Mouse (Mus musculus): Measurements from ENCODE around the gene Ank2. TPM values are rescaled to one million over a fixed set of nuclear protein-coding genes. Genes with fewer than 3 reads are reported as not detected.

Ank2 gene
- polyA plus RNA-seq, 1 experiment: 5.7 TPM

DNA sequence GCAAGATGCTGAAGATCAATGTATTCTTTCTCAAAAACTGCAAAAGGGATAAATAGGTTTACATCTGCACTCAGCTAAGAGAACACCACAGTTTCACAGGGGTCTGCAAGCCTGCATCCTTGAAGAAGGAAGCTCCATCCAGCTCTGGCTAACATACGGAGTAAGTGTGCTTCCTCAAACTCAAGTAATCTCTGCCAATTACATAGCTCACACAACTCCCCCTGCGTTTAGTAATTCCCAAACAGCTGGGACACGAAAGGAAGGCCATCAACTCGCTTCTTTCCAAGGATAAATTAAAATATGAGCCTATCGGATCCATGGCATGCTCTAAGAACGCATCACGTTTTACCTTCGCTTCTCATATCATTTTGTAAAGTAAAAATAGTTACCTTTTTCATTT is 137.3 kb downstream of the Ank2 start:
- Histone ChIP-seq H3K27me3 (replicated peaks; ENCODE audit: control insufficient read depth, insufficient read depth, low read length) (no peaks in the 10 kb centered on the region), H3K27ac (ENCODE audit: insufficient read depth, low read depth, low read length) (no peak overlapping the region), H3K4me3 (ENCODE audit: insufficient read depth, low read depth, low read length) (no peak overlapping the region), H3K4me1 (ENCODE audit: control insufficient read depth, insufficient read depth, low read length) (no peaks in the 10 kb centered on the region), H3K36me3 (ENCODE audit: control insufficient read depth, insufficient read depth, low read length) (no peaks in the 10 kb centered on the region)
- WGBS: 83% methylated on average over 8 of the region's 8 CpGs
- no peak for DNase-seq
- TF ChIP-seq CTCF (conservative IDR thresholded peaks at IDR 0.05; ENCODE audit: insufficient read depth, insufficient read length, low read depth, low read length) (no peak), POLR2A (IDR thresholded peaks at IDR 0.05; ENCODE audit: low read depth, low read length) (no peak)

GRCm38 (mm10) chr3:127361384-127361783 is 137.8 kb downstream of the Ank2 start:
- DNase-seq: no peak
- Histone ChIP-seq H3K4me1 (ENCODE audit: control insufficient read depth, insufficient read depth, low read length) (no peaks in the 10 kb centered on the region), H3K36me3 (ENCODE audit: control insufficient read depth, insufficient read depth, low read length) (no peaks in the 10 kb centered on the region), H3K4me3 (ENCODE audit: insufficient read depth, low read depth, low read length) (no peak overlapping the region), H3K27me3 (replicated peaks; ENCODE audit: control insufficient read depth, insufficient read depth, low read length) (no peaks in the 10 kb centered on the region), H3K27ac (ENCODE audit: insufficient read depth, low read depth, low read length) (no peak overlapping the region)
- WGBS: 62% methylated on average over 5 of the region's 5 CpGs
- no peak for TF ChIP-seq CTCF (conservative IDR thresholded peaks at IDR 0.05; ENCODE audit: insufficient read depth, insufficient read length, low read depth, low read length)
- TF ChIP-seq POLR2A (IDR thresholded peaks at IDR 0.05; ENCODE audit: low read depth, low read length): no peak

- Histone ChIP-seq H3K36me3 (ENCODE audit: control insufficient read depth, insufficient read depth, low read length) (no peaks in the 10 kb centered on the region), H3K4me3 (ENCODE audit: insufficient read depth, low read depth, low read length) (no peak overlapping the region), H3K27me3 (replicated peaks; ENCODE audit: control insufficient read depth, insufficient read depth, low read length) (no peaks in the 10 kb centered on the region), H3K4me1 (ENCODE audit: control insufficient read depth, insufficient read depth, low read length) (no peaks in the 10 kb centered on the region), H3K27ac (ENCODE audit: insufficient read depth, low read depth, low read length) (no peak overlapping the region)
- no peak for TF ChIP-seq POLR2A (IDR thresholded peaks at IDR 0.05; ENCODE audit: low read depth, low read length)
- TF ChIP-seq CTCF (conservative IDR thresholded peaks at IDR 0.05; ENCODE audit: insufficient read depth, insufficient read length, low read depth, low read length): no peak
- 38% methylated on average over 5 of the region's 5 CpGs for WGBS
- DNase-seq: peak; percentile 19
Measured at GRCm38 (mm10) chr3:127355252-127355651, 143.9 kb downstream of the Ank2 start.

DNA sequence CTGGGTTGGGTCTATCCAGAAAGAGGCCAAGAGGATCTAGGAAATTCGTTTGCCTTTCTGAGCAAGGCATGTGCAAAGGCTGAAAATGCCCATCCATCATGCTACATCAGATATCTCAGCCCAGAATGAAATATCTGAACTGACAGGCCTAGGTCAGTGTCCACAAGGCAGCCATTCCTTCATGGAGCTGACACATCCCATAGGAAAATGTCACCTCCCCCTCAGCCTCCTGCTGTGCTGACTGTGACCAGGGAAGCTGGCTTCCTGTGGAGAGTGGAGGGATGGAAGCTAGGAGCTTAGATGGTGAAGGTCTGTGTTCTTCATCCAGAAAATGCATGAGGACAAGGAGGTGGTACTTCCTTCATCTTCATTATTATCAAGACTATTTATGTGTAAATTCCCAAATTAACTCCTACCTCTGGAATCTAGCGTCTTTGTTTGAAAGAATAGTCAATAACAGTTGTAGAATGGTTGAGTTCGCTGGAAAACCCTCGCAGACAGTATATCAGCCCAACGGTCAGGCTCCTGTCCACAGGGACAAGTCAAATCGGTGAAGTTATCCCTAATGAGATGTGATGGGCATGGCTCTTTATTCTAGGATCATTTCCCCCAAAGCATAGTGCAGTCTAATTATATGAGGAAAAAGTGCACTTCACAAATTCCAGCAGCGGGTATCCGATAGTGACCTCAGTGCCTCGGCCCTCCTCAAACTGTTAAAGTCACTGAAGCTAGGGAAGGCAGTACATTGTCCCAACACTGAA is 148.4 kb downstream of the Ank2 start:
- H3K27me3 ChIP-seq (replicated peaks; ENCODE audit: control insufficient read depth, insufficient read depth, low read length): no peaks in the 10 kb centered on the region
- H3K4me1 ChIP-seq (ENCODE audit: control insufficient read depth, insufficient read depth, low read length): no peaks in the 10 kb centered on the region
- TF ChIP-seq CTCF (conservative IDR thresholded peaks at IDR 0.05; ENCODE audit: insufficient read depth, insufficient read length, low read depth, low read length) (no peak), POLR2A (IDR thresholded peaks at IDR 0.05; ENCODE audit: low read depth, low read length) (no peak)
- WGBS: 86% methylated on average over 9 of the region's 9 CpGs
- H3K36me3 ChIP-seq (ENCODE audit: control insufficient read depth, insufficient read depth, low read length): no peaks in the 10 kb centered on the region
- H3K4me3 ChIP-seq (ENCODE audit: insufficient read depth, low read depth, low read length): no peak overlapping the region
- H3K27ac ChIP-seq (ENCODE audit: insufficient read depth, low read depth, low read length): no peak overlapping the region
- no peak for DNase-seq

- no peaks in the 10 kb centered on the region for H3K27me3 ChIP-seq (replicated peaks; ENCODE audit: control insufficient read depth, insufficient read depth, low read length)
- TF ChIP-seq CTCF (conservative IDR thresholded peaks at IDR 0.05; ENCODE audit: insufficient read depth, insufficient read length, low read depth, low read length) (no peak), POLR2A (IDR thresholded peaks at IDR 0.05; ENCODE audit: low read depth, low read length) (no peak)
- H3K27ac ChIP-seq (ENCODE audit: insufficient read depth, low read depth, low read length): no peak overlapping the region
- WGBS: 71% methylated on average over 7 of the region's 7 CpGs
- H3K36me3 ChIP-seq (ENCODE audit: control insufficient read depth, insufficient read depth, low read length): no peaks in the 10 kb centered on the region
- DNase-seq: no peak
- H3K4me1 ChIP-seq (ENCODE audit: control insufficient read depth, insufficient read depth, low read length): no peaks in the 10 kb centered on the region
- no peak overlapping the region for H3K4me3 ChIP-seq (ENCODE audit: insufficient read depth, low read depth, low read length)
Measured at GRCm38 (mm10) chr3:127348926-127349325, 150.2 kb downstream of the Ank2 start.

GRCm38 (mm10) chr3:127345860-127346459 is 153.2 kb downstream of the Ank2 start:
- no peak for TF ChIP-seq CTCF (conservative IDR thresholded peaks at IDR 0.05; ENCODE audit: insufficient read depth, insufficient read length, low read depth, low read length)
- TF ChIP-seq POLR2A (IDR thresholded peaks at IDR 0.05; ENCODE audit: low read depth, low read length): no peak
- Histone ChIP-seq H3K4me3 (ENCODE audit: insufficient read depth, low read depth, low read length) (no peak overlapping the region), H3K4me1 (ENCODE audit: control insufficient read depth, insufficient read depth, low read length) (no peaks in the 10 kb centered on the region), H3K27ac (ENCODE audit: insufficient read depth, low read depth, low read length) (no peak overlapping the region), H3K27me3 (replicated peaks; ENCODE audit: control insufficient read depth, insufficient read depth, low read length) (no peaks in the 10 kb centered on the region), H3K36me3 (ENCODE audit: control insufficient read depth, insufficient read depth, low read length) (no peaks in the 10 kb centered on the region)
- WGBS: 73% methylated on average over 8 of the region's 8 CpGs
- DNase-seq: no peak

DNA sequence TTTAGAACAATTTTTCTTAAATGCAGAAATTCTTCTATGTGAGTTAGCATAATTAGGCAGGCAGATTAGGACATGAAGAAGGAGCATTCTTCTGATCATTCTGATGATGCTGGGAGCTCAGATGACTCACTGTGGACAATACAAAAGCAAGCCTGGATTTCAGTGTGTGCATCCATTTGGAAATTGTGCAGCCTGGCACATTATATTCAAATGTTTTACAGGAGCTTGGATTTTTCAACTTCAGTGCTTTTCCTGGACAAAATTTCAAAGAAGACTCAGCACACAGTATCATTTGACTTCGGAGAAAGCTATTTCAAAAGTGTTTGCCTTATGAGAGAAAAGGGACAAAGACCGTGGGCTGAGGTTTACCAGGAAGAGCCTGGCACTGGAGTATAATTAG is 157.8 kb downstream of the Ank2 start:
- no peak overlapping the region for H3K4me3 ChIP-seq (ENCODE audit: insufficient read depth, low read depth, low read length)
- 67% methylated on average over 2 of the region's 2 CpGs for WGBS
- H3K27me3 ChIP-seq (replicated peaks; ENCODE audit: control insufficient read depth, insufficient read depth, low read length): no peaks in the 10 kb centered on the region
- TF ChIP-seq POLR2A (IDR thresholded peaks at IDR 0.05; ENCODE audit: low read depth, low read length): no peak
- no peak for TF ChIP-seq CTCF (conservative IDR thresholded peaks at IDR 0.05; ENCODE audit: insufficient read depth, insufficient read length, low read depth, low read length)
- no peak for DNase-seq
- no peaks in the 10 kb centered on the region for H3K36me3 ChIP-seq (ENCODE audit: control insufficient read depth, insufficient read depth, low read length)
- no peak overlapping the region for H3K27ac ChIP-seq (ENCODE audit: insufficient read depth, low read depth, low read length)
- H3K4me1 ChIP-seq (ENCODE audit: control insufficient read depth, insufficient read depth, low read length): no peaks in the 10 kb centered on the region

Data from kidney, adult 2 months (tissue).